Mouse (Mus musculus): ENCODE data around the gene Plb1. TPM values are rescaled to one million over a fixed set of nuclear protein-coding genes. Genes with fewer than 3 reads are reported as not detected.

Plb1 gene
- polyA plus RNA-seq, 1 experiment = 8.7 TPM

DNA sequence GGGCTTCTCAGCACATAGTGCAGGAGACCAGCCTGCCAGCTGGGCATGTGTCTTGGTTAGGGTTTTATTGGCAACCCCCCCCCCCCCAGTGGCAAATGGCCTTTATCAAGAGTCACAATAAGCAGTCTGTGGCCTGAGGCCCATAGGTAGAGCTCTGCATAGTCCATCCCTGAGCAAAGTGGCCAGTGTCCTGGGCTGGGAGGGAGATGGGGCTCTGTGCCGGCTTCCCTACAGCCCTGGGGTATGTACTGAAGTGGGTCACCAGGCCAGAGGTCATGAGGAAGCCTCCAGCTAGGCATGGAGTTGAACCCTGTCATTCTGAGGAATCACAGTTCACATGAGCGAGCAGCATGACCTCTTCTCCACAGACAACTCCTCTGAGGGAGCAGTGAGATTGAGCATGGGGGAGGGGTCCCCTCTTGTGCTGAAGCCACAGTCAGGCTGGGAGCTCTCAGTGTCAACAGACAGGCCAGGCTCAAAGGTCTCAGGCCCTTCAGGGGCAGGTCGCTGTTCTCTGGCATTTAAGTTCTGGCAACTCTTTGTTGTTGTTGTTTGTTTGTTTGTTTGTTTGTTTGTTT, 79.2 kb downstream of the Plb1 start:
- Histone ChIP-seq H3K36me3 (ENCODE audit: control insufficient read depth, insufficient read depth, low read length) (no peaks in the 10 kb centered on the region), H3K27me3 (ENCODE audit: control insufficient read depth, insufficient read depth, low read length) (no peaks in the 10 kb centered on the region), H3K4me3 (ENCODE audit: control insufficient read depth, insufficient read depth, low read length) (no peak overlapping the region), H3K27ac (ENCODE audit: control insufficient read depth, insufficient read depth, low read length) (no peak overlapping the region), H3K4me1 (replicated peaks; ENCODE audit: control insufficient read depth, insufficient read depth, low read length) (peaks cover 6% of the 10 kb centered on the region)
- TF ChIP-seq CTCF (IDR thresholded peaks at IDR 0.05; ENCODE audit: borderline replicate concordance, control insufficient read depth, extremely low read depth, insufficient read depth, low read length, poor library complexity) = no peak
- TF ChIP-seq POLR2A (IDR thresholded peaks at IDR 0.05; ENCODE audit: control insufficient read depth, extremely low read depth, insufficient read depth, low read length, poor library complexity) = no peak
- DNase-seq = no peak
- 92% methylated on average over 3 of the region's 3 CpGs for WGBS

GRCm38 (mm10) chr5:32313671-32314070, 81.2 kb downstream of the Plb1 start:
- no peak for TF ChIP-seq CTCF (IDR thresholded peaks at IDR 0.05; ENCODE audit: borderline replicate concordance, control insufficient read depth, extremely low read depth, insufficient read depth, low read length, poor library complexity)
- TF ChIP-seq POLR2A (IDR thresholded peaks at IDR 0.05; ENCODE audit: control insufficient read depth, extremely low read depth, insufficient read depth, low read length, poor library complexity) = no peak
- WGBS = 16% methylated on average over 6 of the region's 6 CpGs
- Histone ChIP-seq H3K4me3 (ENCODE audit: control insufficient read depth, insufficient read depth, low read length) (no peak overlapping the region), H3K4me1 (replicated peaks; ENCODE audit: control insufficient read depth, insufficient read depth, low read length) (peaks cover 6% of the 10 kb centered on the region), H3K36me3 (ENCODE audit: control insufficient read depth, insufficient read depth, low read length) (no peaks in the 10 kb centered on the region), H3K27me3 (ENCODE audit: control insufficient read depth, insufficient read depth, low read length) (no peaks in the 10 kb centered on the region), H3K27ac (ENCODE audit: control insufficient read depth, insufficient read depth, low read length) (no peak overlapping the region)
- DNase-seq = peak; percentile 56

DNA sequence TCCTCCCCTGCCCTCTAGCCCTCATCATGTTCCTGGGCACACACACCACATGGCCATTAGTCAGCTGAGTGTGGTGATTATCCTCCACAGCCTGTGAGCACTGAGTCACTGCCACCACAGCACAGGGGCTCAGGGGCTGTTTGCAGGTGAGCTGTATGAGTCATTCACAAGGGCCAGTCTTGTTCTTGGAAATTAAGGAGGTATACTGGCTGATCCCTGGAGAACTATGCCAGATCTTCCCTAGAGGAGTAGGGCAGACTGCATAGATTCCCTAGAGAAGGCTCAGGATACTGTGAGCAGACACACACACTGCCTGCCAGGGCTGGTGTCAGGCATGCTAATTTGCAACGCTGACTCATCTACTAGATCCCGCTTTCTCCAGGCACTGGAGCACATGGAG, 82.2 kb downstream of the Plb1 start:
- Histone ChIP-seq H3K27me3 (ENCODE audit: control insufficient read depth, insufficient read depth, low read length) (no peaks in the 10 kb centered on the region), H3K4me3 (ENCODE audit: control insufficient read depth, insufficient read depth, low read length) (no peak overlapping the region), H3K4me1 (replicated peaks; ENCODE audit: control insufficient read depth, insufficient read depth, low read length) (peaks cover 6% of the 10 kb centered on the region), H3K27ac (ENCODE audit: control insufficient read depth, insufficient read depth, low read length) (no peak overlapping the region), H3K36me3 (ENCODE audit: control insufficient read depth, insufficient read depth, low read length) (no peaks in the 10 kb centered on the region)
- DNase-seq = no peak
- no peak for TF ChIP-seq POLR2A (IDR thresholded peaks at IDR 0.05; ENCODE audit: control insufficient read depth, extremely low read depth, insufficient read depth, low read length, poor library complexity)
- no peak for TF ChIP-seq CTCF (IDR thresholded peaks at IDR 0.05; ENCODE audit: borderline replicate concordance, control insufficient read depth, extremely low read depth, insufficient read depth, low read length, poor library complexity)
- 86% methylated on average over 2 of the region's 2 CpGs for WGBS

DNA sequence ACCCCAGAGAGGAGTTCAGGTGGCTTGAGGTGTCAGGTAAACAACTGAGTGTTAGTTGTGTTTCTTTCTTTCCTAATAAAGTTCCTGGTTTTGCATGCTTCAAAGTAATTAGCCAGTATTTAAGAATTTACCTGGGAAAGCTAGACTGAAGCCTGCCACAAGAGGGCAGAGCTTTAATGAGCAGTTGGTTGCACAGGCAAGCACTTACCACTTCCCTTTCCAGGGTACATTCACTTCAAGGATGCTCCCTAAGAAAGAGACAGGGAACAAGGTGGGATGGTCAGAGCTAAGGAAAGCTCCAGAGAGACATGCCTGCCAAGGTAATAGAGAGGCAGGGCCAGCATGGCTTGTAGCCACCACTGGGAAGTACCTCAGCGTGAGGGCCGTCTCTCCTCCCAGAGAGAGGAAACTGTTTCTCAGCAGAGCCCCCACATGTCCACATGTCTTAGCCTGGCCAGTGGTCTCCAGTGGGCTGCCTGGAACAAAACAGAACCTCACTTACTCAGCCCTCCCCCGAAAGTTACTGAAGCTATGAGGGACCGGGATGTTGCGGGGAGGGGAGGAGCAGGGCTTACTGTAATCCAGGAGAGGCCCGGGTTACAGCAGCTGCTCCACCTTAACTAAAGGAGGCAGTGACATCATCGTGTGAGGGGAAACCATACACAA, 89.8 kb downstream of the Plb1 start:
- peak; percentile 18 for DNase-seq
- H3K36me3 ChIP-seq (ENCODE audit: control insufficient read depth, insufficient read depth, low read length) = no peaks in the 10 kb centered on the region
- no peaks in the 10 kb centered on the region for H3K27me3 ChIP-seq (ENCODE audit: control insufficient read depth, insufficient read depth, low read length)
- H3K27ac ChIP-seq (ENCODE audit: control insufficient read depth, insufficient read depth, low read length) = no peak overlapping the region
- 56% methylated on average over 7 of the region's 7 CpGs for WGBS
- no peaks in the 10 kb centered on the region for H3K4me1 ChIP-seq (replicated peaks; ENCODE audit: control insufficient read depth, insufficient read depth, low read length)
- H3K4me3 ChIP-seq (ENCODE audit: control insufficient read depth, insufficient read depth, low read length) = no peak overlapping the region
- no peak for TF ChIP-seq CTCF (IDR thresholded peaks at IDR 0.05; ENCODE audit: borderline replicate concordance, control insufficient read depth, extremely low read depth, insufficient read depth, low read length, poor library complexity)
- no peak for TF ChIP-seq POLR2A (IDR thresholded peaks at IDR 0.05; ENCODE audit: control insufficient read depth, extremely low read depth, insufficient read depth, low read length, poor library complexity)

DNA sequence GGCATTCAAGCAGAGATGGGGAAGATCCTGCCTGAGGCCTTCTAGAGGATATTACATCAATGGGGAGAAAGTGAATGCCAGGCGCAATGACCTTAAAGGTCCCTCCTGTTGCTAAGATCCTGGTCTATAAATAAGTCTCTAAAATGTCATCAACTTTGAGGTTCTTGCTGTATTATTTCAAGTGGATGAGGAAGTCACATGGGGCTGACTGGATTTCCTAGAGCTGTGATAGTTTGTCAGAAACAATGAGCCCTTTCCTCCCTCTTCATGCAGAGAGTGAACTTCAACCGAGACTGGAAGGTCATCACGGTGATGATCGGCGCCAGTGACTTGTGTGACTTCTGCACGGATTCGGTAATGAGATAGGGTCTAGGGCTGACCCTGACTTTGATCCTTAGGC, 95.6 kb downstream of the Plb1 start:
- TF ChIP-seq POLR2A (IDR thresholded peaks at IDR 0.05; ENCODE audit: control insufficient read depth, extremely low read depth, insufficient read depth, low read length, poor library complexity) = no peak
- no peak for TF ChIP-seq CTCF (IDR thresholded peaks at IDR 0.05; ENCODE audit: borderline replicate concordance, control insufficient read depth, extremely low read depth, insufficient read depth, low read length, poor library complexity)
- no peak for DNase-seq
- no peaks in the 10 kb centered on the region for H3K27me3 ChIP-seq (ENCODE audit: control insufficient read depth, insufficient read depth, low read length)
- no peak overlapping the region for H3K4me3 ChIP-seq (ENCODE audit: control insufficient read depth, insufficient read depth, low read length)
- no peaks in the 10 kb centered on the region for H3K36me3 ChIP-seq (ENCODE audit: control insufficient read depth, insufficient read depth, low read length)
- no peaks in the 10 kb centered on the region for H3K4me1 ChIP-seq (replicated peaks; ENCODE audit: control insufficient read depth, insufficient read depth, low read length)
- no peak overlapping the region for H3K27ac ChIP-seq (ENCODE audit: control insufficient read depth, insufficient read depth, low read length)
- WGBS = 35% methylated on average over 7 of the region's 7 CpGs

DNA sequence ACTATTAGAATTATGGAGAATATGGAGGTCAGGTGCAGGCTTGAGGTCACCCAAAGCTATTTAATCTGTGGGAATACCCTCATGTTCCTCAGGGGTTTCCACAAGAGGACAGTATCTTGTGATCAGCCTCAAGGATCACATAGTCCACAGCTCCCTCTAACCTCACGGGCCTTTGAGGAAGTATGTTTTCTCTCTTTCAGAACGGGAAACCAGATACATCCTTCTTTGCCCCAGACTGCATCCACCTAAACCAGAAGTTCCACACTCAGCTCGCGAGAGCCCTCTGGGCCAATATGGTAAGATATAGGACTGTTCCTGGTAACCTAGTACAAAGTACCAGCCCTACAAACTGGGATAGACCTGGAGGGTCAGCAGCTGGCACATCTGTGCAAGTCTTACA, 100.1 kb downstream of the Plb1 start:
- Histone ChIP-seq H3K4me3 (ENCODE audit: control insufficient read depth, insufficient read depth, low read length) (no peak overlapping the region), H3K27me3 (ENCODE audit: control insufficient read depth, insufficient read depth, low read length) (no peaks in the 10 kb centered on the region), H3K27ac (ENCODE audit: control insufficient read depth, insufficient read depth, low read length) (no peak overlapping the region), H3K4me1 (replicated peaks; ENCODE audit: control insufficient read depth, insufficient read depth, low read length) (no peaks in the 10 kb centered on the region), H3K36me3 (ENCODE audit: control insufficient read depth, insufficient read depth, low read length) (no peaks in the 10 kb centered on the region)
- 21% methylated on average over 4 of the region's 4 CpGs for WGBS
- TF ChIP-seq POLR2A (IDR thresholded peaks at IDR 0.05; ENCODE audit: control insufficient read depth, extremely low read depth, insufficient read depth, low read length, poor library complexity) = no peak
- no peak for TF ChIP-seq CTCF (IDR thresholded peaks at IDR 0.05; ENCODE audit: borderline replicate concordance, control insufficient read depth, extremely low read depth, insufficient read depth, low read length, poor library complexity)
- no peak for DNase-seq
